Mouse (Mus musculus) neutrophil, adult 5-6 weeks (primary cell): ENCODE data around the gene Atp5g3. TPM values are rescaled to one million over a fixed set of nuclear protein-coding genes. Genes with fewer than 3 reads are reported as not detected.
A peak's percentile ranks its signal among the peaks of the same experiment; 100 is the strongest.
"Not testable (repeated sequence)": the region's sequence is repeated elsewhere in the genome, so short reads cannot be mapped to it uniquely, and the experiment has no call there.

Experiments
- ATAC-seq: fragments of 151-379, 151-347 bp; 2 replicates; pipeline ENCODE4 v1.8.0; 2017; ENCODE audit warnings: mild to moderate bottlenecking, moderate TSS enrichment; ENCODE audit not compliant: insufficient number of reproducible peaks, poor library complexity, low FRiP score, severe bottlenecking; ENCODE audit errors: extremely low read depth
- total RNA-seq: library from RNA; stranded (forward); fragments of 200-1000 nt; gene quantifications from 2 replicates; pipeline ENCODE4 v1.2.3, GENCODE M21; 2017

The Atp5g3 gene
- 55.2 and 70.3 TPM in 2 replicates for total RNA-seq

DNA sequence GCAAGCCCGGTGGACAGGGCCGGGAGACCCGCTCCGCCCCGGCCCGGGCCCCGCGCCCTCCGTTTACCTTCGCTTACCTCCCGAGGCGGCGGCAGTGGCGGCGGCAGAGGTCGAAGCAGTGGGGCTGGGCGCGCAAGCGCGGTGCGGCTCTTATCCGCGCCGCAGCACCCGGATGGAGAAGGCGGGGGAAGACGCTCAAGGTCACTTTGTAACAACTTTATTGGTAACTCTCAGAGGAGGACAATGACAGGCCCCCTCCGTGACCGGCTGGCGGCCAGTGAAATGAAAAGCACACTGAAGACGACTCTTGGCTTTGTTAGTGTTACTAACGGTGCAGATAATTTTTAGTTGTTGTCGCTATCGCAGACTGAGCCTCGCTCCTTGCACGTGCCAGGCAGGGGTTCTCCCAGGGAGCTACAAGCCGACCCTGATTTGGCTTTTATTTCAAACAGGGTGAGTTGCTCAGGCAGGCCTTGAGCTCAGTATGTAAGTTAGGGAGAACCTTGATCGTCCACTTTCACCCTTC is at the start of gene Atp5g3:
Gene Atp5g3, minus strand, starts transcription at position 152 of the 526 bp plus-strand sequence.
- peak; percentile 92 for ATAC-seq

DNA sequence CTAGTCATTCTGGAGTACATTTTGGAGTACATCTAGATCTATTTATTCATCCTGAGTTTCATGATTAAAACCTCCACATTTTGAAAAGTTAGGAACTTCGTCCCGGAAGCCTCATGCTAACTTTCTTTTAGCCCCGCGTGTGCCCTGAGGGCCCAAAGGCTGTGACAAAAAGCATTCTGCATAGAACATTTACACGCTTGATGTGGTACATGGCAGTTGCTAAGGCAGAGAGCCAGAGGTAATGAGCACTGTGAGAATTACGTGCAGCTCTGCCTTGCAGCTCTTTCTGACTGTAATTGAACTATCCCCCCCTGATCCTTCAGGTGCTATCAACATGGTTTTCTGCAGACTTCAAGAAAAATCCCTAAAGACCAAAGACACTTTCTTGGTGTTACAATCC is 47.2 kb upstream of the Atp5g3 start:
- no peak for ATAC-seq

DNA sequence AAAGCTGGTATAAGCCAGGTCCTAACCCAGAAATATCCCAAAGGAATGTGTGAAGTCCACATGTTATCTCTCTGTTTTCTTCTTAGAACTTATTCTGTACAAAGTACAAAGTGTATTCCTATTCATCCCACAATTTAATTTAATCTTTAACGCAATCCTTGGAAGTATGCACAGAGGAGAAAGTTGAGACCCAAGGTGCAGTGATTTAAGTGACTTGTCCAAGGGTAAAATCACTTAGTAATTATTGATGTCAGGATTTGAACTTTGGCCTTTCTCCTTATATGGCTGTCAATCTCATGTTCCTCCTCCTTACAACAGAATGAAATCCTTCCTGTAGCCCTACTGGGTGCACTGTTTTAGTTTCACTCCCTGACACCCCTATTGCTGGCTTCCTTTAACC is 42.5 kb upstream of the Atp5g3 start:
- no peak for ATAC-seq

DNA sequence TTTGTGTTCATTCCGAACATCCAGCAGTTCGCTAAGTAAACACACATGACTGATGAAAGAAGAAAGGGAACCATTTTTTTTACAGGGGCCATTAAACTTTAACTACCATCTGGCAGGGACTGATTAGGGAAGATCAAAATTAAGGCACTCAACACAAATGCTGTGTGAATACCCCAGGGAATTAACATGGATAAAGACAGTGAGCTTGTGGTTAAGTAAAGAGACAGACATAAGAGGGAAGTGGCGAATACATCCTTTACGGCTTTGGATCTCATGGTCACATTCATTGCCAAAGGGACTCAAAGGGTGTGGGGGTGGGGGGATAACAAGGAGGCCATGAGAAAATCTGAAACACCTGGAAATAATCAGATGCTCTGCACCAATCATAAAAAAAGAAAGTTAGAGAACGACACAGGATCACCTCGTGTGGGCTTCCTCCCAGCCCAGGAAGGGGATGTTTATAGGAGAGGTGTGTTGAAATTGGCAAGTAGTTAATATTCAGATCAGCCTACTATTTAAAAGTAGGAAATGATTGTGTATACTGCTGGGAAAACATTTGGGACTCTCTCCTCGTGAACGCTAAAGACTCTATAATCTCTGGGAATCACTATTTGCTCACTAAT is 41.6 kb upstream of the Atp5g3 start:
- no peak for ATAC-seq

DNA sequence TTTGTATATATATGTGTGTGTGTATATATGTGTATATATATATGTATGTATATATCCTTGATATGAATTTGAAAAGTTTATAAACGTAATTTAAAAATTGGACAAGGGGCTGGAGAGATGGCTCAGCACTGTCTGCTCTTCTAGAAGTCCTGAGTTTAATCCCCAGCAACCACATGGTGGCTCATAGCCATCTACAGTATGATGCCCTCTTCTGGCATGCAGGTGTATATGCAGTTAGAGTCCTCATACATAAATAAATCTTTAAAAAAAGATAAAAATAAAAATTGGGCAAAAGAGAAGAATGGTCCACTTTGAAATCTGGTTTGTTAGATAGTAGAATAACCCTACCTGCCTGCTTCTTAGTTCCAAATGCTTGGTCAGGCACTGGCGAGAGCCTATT is 36.2 kb upstream of the Atp5g3 start:
- no peak for ATAC-seq

DNA sequence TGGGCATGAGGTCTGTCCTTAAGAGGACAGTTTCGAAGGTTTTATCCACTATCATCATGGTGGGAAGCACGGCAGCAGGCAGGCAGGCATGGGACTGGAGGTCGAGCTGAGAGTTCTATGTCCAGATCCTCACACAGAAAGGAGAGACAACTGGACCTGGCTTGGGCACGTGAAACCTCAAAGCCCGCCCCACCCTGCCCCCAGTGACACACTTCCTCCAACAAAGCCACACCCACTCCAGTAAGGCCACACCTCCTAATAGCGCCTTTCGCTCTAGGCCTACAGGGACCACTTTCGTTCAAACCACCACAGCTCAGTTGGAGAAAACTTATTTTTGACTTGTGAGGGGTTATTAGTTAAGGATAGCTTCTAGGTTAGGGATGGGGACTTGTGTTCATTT is 32.6 kb upstream of the Atp5g3 start:
- no peak for ATAC-seq

DNA sequence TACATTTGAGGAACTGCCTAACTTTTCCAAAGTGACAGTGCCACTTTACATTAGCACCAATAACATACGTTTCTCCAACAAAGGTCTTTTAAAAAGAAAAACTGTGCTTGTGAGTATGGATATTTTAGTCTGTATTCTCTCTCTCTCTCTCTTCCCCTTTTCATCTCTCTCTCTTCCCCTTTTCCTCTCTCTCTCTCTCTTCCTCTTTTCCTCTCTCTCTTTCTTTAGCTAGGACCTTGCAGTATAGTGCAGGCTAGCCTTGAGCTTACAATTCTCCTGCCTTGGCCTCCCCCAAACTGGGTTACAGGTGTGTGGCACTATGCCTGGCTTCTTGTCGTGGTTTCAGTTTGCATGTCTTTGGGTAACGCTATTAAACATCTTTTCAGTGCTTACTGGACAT is 31.7 kb upstream of the Atp5g3 start:
- no peak for ATAC-seq

DNA sequence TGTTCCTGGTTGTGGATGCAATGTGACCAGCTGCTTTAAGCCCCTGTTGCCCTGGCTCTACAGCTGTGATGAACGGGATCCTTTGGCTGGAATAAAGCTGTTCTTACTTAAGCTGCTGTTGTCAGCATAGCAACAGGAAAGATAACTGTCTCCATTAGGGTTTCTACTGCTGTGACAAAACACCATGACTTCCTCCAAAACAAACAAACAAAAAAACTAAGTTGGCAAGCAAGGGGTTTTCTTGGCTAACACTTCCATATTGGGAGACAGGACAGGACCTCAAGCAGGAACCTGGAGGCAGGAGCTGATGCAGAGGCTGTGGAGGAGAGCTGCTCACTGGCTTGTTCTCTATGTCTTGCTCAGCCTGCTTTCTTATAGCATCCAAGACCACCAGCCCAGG is 30.2 kb upstream of the Atp5g3 start:
- ATAC-seq, result no peak

DNA sequence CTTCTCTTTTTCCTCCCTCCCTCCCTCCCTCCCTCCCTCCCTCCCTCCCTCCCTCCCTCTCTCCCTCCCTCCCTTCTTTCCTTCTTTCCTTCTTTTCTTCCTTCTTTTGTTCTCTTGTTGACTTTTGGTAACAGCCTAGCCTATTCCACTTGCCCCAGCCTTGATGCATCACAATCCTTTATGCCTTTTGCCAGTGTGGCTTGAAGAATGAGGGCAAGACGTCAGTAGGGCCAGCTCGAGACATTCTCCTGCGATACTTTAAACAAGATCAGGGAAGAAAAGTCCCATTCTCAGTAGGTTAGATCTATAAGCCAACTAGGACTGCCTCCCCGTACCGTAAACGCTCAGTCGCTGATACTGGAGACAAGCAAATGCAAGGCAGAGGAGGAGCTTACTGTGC is 29.3 kb upstream of the Atp5g3 start:
- no peak for ATAC-seq

DNA sequence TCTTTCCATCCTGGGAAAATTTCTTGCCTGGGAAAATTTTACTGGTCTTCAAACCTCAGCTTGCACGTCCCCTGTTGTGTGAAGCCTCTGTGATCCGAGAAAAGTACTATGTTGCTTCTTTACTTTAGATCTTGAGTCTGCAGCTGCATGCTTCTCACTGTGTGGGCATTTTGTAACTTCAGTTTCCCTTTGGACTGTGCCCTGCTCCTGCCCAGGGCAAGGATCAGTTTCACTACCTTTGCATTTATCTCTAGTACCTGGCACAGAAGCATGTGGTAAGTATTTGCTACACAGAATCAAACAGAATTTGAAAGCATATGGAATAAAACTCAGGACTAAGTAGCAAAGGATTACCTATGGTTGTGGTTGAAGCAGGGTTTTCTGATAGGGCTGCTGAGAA is 27.8 kb upstream of the Atp5g3 start:
- no peak for ATAC-seq

DNA sequence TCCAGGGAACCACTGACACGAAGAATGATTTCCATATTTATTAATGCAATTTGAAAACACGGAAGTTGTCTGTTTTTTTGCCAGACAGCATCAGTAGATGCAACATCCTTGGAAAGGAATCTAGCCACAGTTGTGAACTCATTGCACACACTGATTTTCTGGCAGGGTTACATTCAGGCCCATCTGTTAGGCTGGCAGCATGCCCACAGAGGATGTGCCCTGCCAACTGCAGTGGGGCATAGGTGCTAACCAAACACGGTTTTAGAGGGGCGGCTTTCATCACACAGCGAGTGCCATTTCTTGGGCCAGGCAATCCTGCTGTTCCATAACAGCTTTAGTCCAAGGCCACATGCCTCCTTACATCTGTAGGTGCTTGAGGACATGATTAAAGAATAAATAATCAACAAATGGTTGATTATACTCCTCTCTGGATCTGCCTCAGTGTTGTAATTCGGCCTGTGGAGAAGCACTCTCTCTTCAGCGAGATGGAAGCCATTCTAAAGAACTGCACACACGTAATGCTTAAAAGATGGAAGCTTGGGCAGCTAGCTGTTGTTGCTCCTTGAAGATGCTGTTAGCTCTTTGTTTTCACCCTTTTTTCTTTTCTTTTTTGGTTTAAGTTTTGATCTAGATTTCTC is 21.7 kb upstream of the Atp5g3 start:
- ATAC-seq, result no peak

DNA sequence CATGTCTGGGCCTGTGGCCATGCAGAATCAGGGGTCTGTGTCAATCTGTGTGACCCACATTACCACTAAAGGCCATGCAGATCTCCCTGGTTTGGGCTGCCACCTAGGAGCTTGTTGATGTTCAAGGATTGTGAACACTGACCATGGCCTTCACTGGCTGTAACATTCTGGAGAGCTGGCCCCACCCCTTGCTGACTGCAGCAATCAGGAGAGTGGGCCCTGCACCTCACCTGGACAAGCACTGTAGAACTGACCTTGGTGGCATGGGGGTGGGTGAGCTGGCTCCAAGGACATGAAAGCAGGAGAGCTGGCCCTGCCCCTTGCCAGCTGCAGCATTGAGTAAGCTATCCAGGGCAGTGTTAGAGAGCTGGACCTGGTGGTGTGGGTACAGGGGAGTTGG is 16.6 kb upstream of the Atp5g3 start:
- no peak for ATAC-seq

DNA sequence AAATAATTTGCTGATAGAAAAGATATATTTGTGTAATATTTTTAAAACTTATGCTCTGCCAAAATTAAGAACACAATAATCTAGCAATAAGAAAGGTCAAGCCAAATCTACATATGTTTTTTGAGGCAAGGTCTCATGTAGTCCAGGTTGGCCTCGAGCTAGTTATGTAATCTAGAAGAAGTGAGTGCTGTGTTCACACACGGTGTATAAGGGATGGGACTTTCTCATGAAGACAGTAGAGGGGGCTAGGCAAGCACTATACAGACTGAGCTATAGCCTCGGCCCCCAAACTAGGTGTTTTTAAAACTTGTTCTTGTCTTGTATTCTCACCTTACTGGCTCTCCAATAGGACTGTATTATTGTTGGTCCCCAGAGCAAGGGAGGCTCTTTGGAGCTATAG is 14.4 kb upstream of the Atp5g3 start:
- ATAC-seq, result no peak

DNA sequence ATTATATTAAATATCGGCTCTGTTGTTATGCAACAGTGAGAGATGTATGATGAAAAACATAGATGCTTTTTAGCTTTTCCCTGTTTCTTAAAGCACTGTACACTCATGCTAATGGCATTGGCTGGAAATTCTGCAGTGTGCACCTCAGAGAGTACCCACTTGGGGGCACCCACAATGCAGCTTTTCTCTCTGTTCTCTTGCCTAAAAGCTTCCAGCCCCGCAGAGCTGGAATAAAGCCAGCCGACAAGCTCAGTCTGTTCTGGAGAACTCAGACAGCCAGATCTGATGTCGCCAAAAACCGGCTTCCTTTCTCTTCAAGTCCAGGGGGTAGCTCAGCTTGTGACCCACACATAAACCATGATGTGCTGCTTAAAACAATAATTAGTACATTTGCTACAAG is 14.0 kb upstream of the Atp5g3 start:
- no peak for ATAC-seq

DNA sequence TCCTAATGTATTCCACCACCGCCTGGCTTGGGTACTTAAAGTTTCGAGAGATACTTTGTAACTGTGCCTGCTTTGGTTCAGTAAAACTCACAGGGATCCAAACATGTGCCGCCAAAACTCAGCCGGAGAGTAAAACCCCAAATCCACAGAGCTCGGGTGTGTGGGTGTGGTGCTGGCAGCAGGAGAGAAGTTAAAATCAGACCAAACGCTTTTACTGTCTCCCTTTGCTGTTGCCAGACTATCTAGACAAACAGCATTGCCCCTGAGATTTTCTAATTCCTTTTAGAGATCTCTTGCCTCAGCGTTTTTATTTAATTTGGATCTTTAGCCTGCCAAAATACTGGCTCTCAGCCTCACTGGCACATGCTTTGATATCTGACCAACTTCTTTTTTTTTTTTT is 8.5 kb upstream of the Atp5g3 start:
- ATAC-seq, result no peak

DNA sequence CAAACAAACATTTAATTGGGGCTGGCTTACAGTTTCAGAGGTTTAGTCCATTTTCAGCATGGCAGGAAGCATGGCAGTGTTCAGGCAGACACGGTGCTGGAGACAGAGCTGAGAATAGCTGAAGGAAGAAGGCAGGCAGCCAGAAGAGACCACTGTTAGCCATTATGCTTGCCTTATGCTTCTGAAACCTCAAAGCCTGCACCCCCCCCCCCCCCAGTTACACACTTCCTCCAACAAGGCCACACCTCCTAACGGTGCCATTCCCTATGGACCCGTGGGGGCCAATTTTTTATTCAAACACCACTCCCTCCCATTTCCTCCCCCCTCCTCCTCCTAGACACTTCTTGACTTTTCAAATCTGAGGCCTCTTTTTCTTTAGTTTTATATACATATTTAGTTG is 1.1 kb upstream of the Atp5g3 start:
- ATAC-seq, result no peak

DNA sequence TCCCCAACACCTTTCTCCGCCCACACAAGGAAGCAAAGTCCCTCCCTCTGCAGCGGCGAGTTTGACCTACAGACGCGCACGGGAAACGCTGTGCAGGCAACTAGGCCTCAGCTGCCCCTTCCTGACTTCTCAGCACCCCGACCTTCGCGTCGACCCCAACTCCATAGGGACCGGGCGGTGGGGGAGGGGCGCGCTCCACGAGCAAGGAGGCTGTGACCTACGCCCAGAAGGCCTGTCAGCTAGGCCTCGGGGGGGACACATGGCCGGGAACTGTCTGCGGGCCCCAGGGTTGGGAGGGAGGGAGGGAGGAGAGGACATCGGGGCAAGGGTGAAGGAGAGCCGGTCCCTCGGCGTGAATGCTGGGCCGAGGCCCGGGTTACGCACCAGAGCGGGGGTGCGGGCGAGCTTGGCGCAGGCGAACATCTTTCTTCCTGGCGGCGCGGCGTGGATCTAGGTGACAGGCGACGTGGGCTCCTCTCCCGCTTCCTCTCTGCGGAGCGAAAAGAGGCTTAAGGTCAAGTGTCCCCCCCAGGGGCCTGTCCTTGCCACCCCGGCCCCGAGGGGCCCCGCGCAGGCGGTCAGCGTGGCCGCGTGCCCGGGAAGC is 453 bp downstream of the Atp5g3 start:
- peak; percentile 24; the same call in 1 of the 2 replicates for ATAC-seq

DNA sequence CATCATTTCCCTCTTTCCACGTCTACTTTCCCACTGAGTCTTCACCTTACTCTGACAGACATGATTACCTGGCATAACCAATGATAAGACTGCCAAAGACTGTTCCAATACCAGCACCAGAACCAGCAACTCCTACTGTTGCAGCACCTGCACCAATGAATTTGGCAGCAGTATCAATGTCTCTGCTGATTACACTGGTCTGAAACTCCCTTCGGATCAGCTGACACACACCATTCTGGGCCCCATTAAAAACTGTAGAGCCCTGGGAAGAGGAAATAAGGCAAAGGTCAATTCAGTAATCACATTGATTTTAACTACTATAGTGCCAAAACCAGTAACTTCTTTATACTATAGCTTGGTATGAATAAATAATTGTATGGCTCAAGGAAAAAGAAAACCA is 2.0 kb downstream of the Atp5g3 start:
- no peak for ATAC-seq

DNA sequence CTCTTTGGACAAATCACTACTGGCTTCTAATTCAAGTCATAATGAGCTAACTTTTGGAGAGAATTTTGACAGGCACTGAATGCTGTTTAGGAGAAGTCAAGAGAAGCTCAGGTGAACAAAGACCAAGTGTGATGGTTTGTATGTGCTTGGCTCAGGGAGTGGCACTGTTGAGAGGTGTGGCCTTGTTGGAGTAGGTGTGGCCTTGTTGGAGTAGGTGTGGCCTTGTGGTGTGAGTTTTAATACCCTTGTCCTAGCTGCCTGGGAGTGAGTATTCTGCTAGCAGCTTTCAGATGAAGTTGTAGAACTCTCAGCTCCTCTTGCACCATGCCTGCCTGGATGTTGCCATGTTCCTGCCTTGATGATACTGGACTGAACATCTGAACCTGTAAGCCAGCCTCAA is 6.4 kb downstream of the Atp5g3 start:
- not testable (repeated sequence) for ATAC-seq

DNA sequence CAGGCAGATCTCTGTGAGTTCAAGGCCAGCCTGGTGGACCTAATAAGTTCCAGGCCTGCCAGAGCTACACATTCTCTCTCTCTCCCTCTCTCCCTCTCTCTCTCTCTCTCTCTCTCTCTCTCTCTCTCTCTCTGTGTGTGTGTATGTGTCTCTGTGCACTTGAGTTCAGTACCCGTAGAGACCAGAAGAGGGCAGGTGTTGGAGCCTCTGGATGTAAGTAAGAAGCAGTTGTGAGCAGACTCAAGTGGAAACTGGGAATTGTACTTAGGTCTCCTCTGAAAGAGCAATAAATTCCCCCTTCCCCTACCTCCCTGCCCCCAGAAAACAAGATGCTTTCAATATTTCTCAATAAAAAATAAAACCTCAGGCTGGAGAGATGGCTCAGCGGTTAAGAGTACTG is 7.6 kb downstream of the Atp5g3 start:
- no peak for ATAC-seq
